12 mouse cellular contexts compared by ENCODE assay signal in the genomic region with DNA sequence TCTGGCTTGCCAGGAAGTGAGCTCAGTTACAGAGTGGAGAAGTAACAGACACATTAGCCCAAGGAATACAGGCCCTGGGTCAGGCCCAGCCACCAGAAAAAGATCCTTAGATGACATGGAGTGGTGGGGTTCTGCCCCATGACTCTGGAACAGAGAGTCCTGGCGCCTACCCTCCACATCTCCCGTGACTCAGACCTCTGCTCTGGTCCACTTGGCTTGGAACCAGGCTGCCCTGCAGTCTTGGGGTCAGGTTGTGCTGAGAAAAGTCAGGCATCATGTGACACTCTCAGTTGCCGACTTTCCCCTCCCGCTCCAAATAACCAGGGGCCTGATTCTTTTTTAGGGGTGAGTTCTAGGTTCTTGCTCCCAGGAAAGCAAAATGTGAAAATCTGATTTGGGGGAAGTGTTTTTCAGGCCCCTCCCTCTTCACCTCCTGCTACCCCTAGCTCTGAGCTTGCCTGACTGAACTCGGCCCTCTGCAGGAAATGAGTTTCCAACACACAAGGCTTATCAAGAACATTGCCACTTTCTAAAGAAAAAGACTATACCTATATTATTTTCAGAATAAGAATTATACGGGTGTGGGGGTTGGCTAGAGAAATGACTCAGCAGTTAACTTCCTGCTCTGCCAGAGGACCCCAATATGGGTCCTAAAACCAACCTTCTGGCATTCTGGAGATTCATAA. TPM values are rescaled to one million over a fixed set of nuclear protein-coding genes. Genes with fewer than 3 reads are reported as not detected.
A peak's percentile ranks its signal among the peaks of the same experiment; 100 is the strongest.
DNase-seq lines count a peak whose midpoint lies in the region; ATAC-seq and TF ChIP-seq lines count a peak whose summit lies in the region.
"Had no signal": no experiment of that assay in that cellular context is flagged by ENCODE, and none has a peak within 500 bp of the region (broad histone marks: within the 10 kb centered on the region; RNA-seq: fewer than 3 reads in every experiment).

No protein-coding gene starts in this region.

- intact Hi-C loops in gastrocnemius, postnatal 14 days (cut with DNase I; ENCODE audit: low total_unique reads) = no loop called here

- no peak overlapping the region for H3K27ac ChIP-seq in heart, embryonic 10.5 days
- H3K27ac ChIP-seq in kidney, postnatal 0 days = peak overlapping the region; percentile 25
- H3K27ac ChIP-seq in midbrain, embryonic 10.5 days (replicated peaks) = no peak overlapping the region
- H3K27ac ChIP-seq: limb, embryonic 12.5 days; neural tube, embryonic 13.5 days had no signal

- H3K79me2 ChIP-seq in C2C12 (ENCODE audit: control insufficient read depth, insufficient read depth) = peaks cover 10% of the 10 kb centered on the region

- ATAC-seq in kidney, postnatal 0 days (replicated peaks; ENCODE audit: low FRiP score, low read depth) = peak; percentile 87
- ATAC-seq: forebrain, embryonic 16.5 days had no signal

- no peaks in the 10 kb centered on the region for H3K9me3 ChIP-seq in heart, embryonic 10.5 days
- H3K9me3 ChIP-seq in kidney, postnatal 0 days (replicated peaks; ENCODE audit: low read length) = no peaks in the 10 kb centered on the region
- H3K9me3 ChIP-seq in midbrain, embryonic 10.5 days (replicated peaks) = no peaks in the 10 kb centered on the region
- H3K9me3 ChIP-seq: limb, embryonic 12.5 days; neural tube, embryonic 13.5 days had no signal

- WGBS in heart, embryonic 10.5 days = 54% methylated on average over 6 of the region's 6 CpGs
- 23% methylated on average over 6 of the region's 6 CpGs for WGBS in kidney, postnatal 0 days
- WGBS in midbrain, embryonic 10.5 days = 74% methylated on average over 6 of the region's 6 CpGs

- 0 out of 2 replicates have a peak, but pooled peaks cover 7% of the 10 kb centered on the region for H3K27me3 ChIP-seq in heart, embryonic 10.5 days (ENCODE audit: insufficient read depth, poor library complexity, severe bottlenecking)
- H3K27me3 ChIP-seq in C2C12 (ENCODE audit: control insufficient read depth, insufficient read depth, insufficient read length) = no peaks in the 10 kb centered on the region
- no peaks in the 10 kb centered on the region for H3K27me3 ChIP-seq in kidney, postnatal 0 days (ENCODE audit: insufficient read depth, low read length)
- H3K27me3 ChIP-seq in midbrain, embryonic 10.5 days (ENCODE audit: low read depth, poor library complexity, severe bottlenecking) = 0 out of 2 replicates have a peak, but pooled peaks cover 23% of the 10 kb centered on the region
- H3K27me3 ChIP-seq: CH12.LX; limb, embryonic 12.5 days; neural tube, embryonic 13.5 days had no signal

- peak; percentile 98 for DNase-seq in heart, adult 11 months
- no peak for DNase-seq in heart, embryonic 10.5 days (ENCODE audit: low spot score)
- peak; percentile 78 for DNase-seq in gastrocnemius, postnatal 14 days
- DNase-seq in kidney, postnatal 0 days (ENCODE audit: low spot score) = peak; percentile 52
- DNase-seq in embryo, embryonic 11 days = no peak
- DNase-seq in midbrain, embryonic 10.5 days (ENCODE audit: low spot score) = no peak
- no peak for DNase-seq in right cerebral cortex, postnatal 4 days

- TF ChIP-seq CTCF in C2C12 (IDR thresholded peaks at IDR 0.05; ENCODE audit: control insufficient read depth, insufficient read depth, insufficient read length) = no peak
- TF ChIP-seq CTCF in kidney, postnatal 0 days (IDR thresholded peaks at IDR 0.05; ENCODE audit: low read depth) = no peak

- no peak overlapping the region for H3K4me3 ChIP-seq in heart, embryonic 10.5 days
- H3K4me3 ChIP-seq in C2C12 (ENCODE audit: insufficient read depth, poor library complexity, severe bottlenecking) = no peak overlapping the region
- no peak overlapping the region for H3K4me3 ChIP-seq in kidney, postnatal 0 days (replicated peaks; ENCODE audit: low read depth, low read length)
- no peak overlapping the region for H3K4me3 ChIP-seq in midbrain, embryonic 10.5 days
- H3K4me3 ChIP-seq: limb, embryonic 12.5 days; neural tube, embryonic 13.5 days had no signal

- H3K79me3 ChIP-seq in C2C12 (ENCODE audit: low read depth) = peaks cover 7% of the 10 kb centered on the region

- no peak overlapping the region for H3K9ac ChIP-seq in kidney, postnatal 0 days (ENCODE audit: low read depth, low read length)
- H3K9ac ChIP-seq: limb, embryonic 12.5 days; neural tube, embryonic 13.5 days had no signal

- H3K4me2 ChIP-seq in kidney, postnatal 0 days (ENCODE audit: low read length) = no peak overlapping the region
- H3K4me2 ChIP-seq: limb, embryonic 12.5 days; neural tube, embryonic 13.5 days had no signal

- H3K36me3 ChIP-seq in heart, embryonic 10.5 days = peaks cover 14% of the 10 kb centered on the region; the same call in 1 of the 2 replicates
- peaks cover 12% of the 10 kb centered on the region for H3K36me3 ChIP-seq in C2C12 (ENCODE audit: control insufficient read depth, insufficient read depth)
- H3K36me3 ChIP-seq in kidney, postnatal 0 days (ENCODE audit: insufficient read depth, low read length) = peaks cover 6% of the 10 kb centered on the region; the same call in 1 of the 2 replicates
- peaks cover 20% of the 10 kb centered on the region for H3K36me3 ChIP-seq in midbrain, embryonic 10.5 days

- H3K4me1 ChIP-seq in heart, embryonic 10.5 days = peaks cover 17% of the 10 kb centered on the region
- H3K4me1 ChIP-seq in kidney, postnatal 0 days (replicated peaks; ENCODE audit: insufficient read depth, low read length) = peaks cover 12% of the 10 kb centered on the region
- peaks cover 16% of the 10 kb centered on the region for H3K4me1 ChIP-seq in midbrain, embryonic 10.5 days

- no peak overlapping the region for H3ac ChIP-seq in C2C12 (ENCODE audit: control insufficient read depth, insufficient read length, low read depth)

TF ChIP-seq in C2C12, 6 proteins besides CTCF, POLR2A, EP300 and RAD21:
- TF ChIP-seq MYOD1 (IDR thresholded peaks at IDR 0.05; ENCODE audit: control insufficient read depth, insufficient read length, low read depth) (no peak), MAX (IDR thresholded peaks at IDR 0.05) (no peak), MYOG (IDR thresholded peaks at IDR 0.05; ENCODE audit: control insufficient read depth, extremely low read depth, insufficient read length) (no peak), FOSL1 (IDR thresholded peaks at IDR 0.05; ENCODE audit: insufficient read depth, low read length, poor library complexity, severe bottlenecking) (no peak), USF1 (IDR thresholded peaks at IDR 0.05; ENCODE audit: low read depth) (peak; percentile 86), CEBPB (IDR thresholded peaks at IDR 0.05; ENCODE audit: low read depth) (no peak)

RNA-seq across cellular contexts. Expression of a gene that starts 8.1 kb away (rescaled TPM):
- polyA plus RNA-seq in heart, embryonic 10.5 days (2016; fragmentation: Nextera tagmentation; extraction: Ambion mirVana) = 2,741 and 3,131 TPM in 2 replicates
- polyA plus RNA-seq in C2C12 (2012; fragmentation: generic; extraction: Trizol) = 1,633 TPM
- 1,000 to 10,000 TPM; 1,001 to 1,005 TPM for total RNA-seq in gastrocnemius, postnatal 14 days (2021)
- 2,759 and 3,018 TPM in 2 replicates for polyA plus RNA-seq in kidney, postnatal 0 days (2015; fragmentation: Nextera tagmentation; extraction: Ambion mirVana)
- 3,322 and 3,606 TPM in 2 replicates for polyA plus RNA-seq in midbrain, embryonic 10.5 days (2016; fragmentation: Nextera tagmentation; extraction: Ambion mirVana)

RNA-seq across cellular contexts. Expression of a gene that starts 15.2 kb away (rescaled TPM):
- polyA plus RNA-seq in heart, embryonic 10.5 days (2016; fragmentation: Nextera tagmentation; extraction: Ambion mirVana) = 4.2 and 5.9 TPM in 2 replicates
- 12.8 TPM for polyA plus RNA-seq in C2C12 (2012; fragmentation: generic; extraction: Trizol)
- 1 to 10 TPM; 1.7 to 2.4 TPM for total RNA-seq in gastrocnemius, postnatal 14 days (2021)
- 1.7 and 2.4 TPM in 2 replicates for polyA plus RNA-seq in kidney, postnatal 0 days (2015; fragmentation: Nextera tagmentation; extraction: Ambion mirVana)
- 3.5 and 6.4 TPM in 2 replicates for polyA plus RNA-seq in midbrain, embryonic 10.5 days (2016; fragmentation: Nextera tagmentation; extraction: Ambion mirVana)

RNA-seq across cellular contexts. Expression of a gene that starts 20.0 kb away (rescaled TPM):
- polyA plus RNA-seq in heart, embryonic 10.5 days (2016; fragmentation: Nextera tagmentation; extraction: Ambion mirVana) = 11.6 and 15.0 TPM in 2 replicates
- 21.6 TPM for polyA plus RNA-seq in C2C12 (2012; fragmentation: generic; extraction: Trizol)
- total RNA-seq in gastrocnemius, postnatal 14 days (2021) = 10 to 100 TPM; 15.4 to 20.4 TPM
- polyA plus RNA-seq in kidney, postnatal 0 days (2015; fragmentation: Nextera tagmentation; extraction: Ambion mirVana) = 17.1 and 17.6 TPM in 2 replicates
- polyA plus RNA-seq in midbrain, embryonic 10.5 days (2016; fragmentation: Nextera tagmentation; extraction: Ambion mirVana) = 41.7 and 53.7 TPM in 2 replicates

Comparison
In these comparisons a context has a peak if more than half of its experiments do, and no peak if none do; other contexts are left out.
1. DNase-seq: peak in heart, adult 11 months (single experiment), gastrocnemius, postnatal 14 days (single experiment) and kidney, postnatal 0 days (single experiment); none in heart, embryonic 10.5 days (single experiment), embryo, embryonic 11 days (single experiment), midbrain, embryonic 10.5 days (single experiment) and right cerebral cortex, postnatal 4 days (single experiment).